Mouse (Mus musculus): ENCODE data around the gene Dclk1.

Dclk1 gene

DNA sequence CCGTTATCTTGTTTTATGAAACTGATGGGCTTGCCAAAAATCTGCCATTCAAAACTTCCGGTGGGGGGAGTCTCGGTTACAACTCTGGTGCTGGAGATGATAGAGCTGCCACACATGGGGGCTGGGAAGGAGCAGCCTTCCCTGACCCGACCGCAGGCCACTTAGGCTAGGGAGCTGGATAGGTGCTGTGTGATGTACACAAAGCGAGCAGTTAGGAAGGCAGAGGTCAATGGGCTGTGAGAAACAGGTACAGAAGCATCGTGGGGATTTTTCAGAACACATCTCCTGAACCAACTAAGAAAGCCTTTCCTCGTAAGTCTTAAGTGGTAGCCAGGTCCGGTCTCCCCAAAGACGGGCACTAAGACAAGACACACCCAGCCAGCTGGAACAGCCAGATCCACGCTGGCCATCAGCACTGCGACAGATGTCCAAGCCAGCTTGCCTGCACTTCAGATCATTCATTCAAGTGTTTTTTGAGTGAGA is 297.7 kb downstream of the Dclk1 start:
- no peak for DNase-seq (ENCODE audit: extremely low spot score)

DNA sequence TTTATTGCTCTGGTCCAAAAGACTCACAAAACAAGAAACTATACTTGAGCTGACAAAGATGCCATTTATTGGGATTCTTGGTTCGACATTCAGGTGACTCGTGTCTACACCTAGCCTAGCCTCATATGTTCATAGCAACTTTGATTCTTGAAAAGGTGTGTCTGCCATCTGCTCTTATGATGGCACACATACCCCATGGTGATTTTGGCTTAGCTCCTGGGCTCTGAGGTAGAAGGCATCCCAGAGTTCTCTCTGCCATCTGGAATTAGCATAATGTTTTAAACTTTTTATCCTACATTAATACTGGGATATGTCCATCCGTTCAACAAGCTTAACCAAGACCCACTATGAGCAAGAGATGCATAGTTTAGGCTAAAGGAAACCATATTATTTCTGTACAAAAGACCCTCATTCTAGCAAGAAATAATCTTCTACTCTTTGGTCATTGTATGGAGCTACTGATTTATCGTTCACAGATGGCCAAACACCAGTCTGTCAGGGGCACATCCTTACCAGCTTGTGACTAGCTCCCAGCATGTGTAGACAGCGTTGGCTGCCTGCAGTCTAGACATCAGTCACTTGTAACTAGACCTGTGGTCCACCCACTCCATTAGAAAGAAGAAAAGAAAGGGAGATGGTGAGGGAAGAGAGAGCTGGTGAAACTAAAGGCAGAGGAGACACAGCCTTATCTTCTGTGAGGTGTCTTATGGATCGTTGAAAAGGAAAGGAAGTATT is 298.4 kb downstream of the Dclk1 start:
- no peak for DNase-seq (ENCODE audit: extremely low spot score)

DNA sequence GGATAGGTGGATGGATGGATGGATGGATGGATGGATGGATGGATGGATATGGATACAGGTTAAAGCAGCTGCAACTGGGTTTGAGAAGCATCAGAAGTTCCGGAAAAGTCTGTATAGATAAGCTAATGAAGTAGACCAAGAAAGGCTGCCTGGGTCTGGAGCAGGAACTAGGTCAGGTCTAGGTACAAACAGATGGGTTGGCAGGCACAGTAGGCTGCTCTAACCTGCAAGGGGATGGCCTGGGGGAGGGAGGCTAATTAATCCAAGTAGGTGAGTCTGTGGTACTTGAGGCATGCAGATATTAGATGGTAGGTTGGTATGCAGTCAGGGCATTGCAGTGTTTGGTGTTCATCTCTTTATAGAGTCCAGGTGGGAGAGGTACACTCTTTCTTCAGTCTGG is 299.6 kb downstream of the Dclk1 start:
- DNase-seq (ENCODE audit: extremely low spot score) = no peak

DNA sequence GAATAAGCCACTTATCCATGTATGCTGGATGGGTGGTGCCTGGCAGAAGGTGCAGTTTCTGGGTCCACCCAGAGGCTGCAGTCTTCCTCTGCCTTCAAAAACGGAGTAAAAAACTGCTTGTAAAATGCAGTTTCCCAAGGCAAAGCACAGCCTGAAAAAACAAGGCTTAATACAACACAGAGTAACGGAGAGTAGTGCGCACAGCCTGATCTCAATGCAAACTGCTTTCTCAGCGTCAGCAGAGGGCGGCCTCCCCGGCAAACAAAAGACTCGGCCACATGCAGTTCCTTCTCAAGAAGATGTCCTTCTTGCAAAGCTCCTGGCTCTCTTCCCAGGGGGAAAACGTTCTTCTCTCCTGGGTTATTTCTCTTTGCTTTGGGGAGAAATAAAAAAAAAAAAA is 300.1 kb downstream of the Dclk1 start:
- peak; percentile 53 for DNase-seq (ENCODE audit: extremely low spot score)

DNA sequence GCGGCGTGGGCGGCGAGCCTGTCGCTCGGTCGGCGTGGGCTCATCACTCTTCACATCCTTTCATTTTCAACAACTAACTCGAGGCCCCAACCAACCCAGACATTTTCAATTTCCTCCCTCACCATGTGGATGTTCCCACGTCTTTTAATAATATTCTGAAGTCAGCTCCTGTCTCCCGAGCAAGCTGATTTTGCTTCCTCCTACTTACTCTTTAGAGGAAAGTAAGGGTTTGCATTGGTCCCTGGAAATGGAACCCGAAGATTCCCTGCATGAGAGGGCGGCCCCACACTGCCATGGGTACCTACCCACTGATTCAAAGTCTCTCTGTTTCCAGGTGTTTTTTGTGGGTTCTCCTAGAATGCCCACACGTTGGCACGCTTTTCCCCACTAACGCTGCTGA is 300.8 kb downstream of the Dclk1 start:
- no peak for DNase-seq (ENCODE audit: extremely low spot score)

DNA sequence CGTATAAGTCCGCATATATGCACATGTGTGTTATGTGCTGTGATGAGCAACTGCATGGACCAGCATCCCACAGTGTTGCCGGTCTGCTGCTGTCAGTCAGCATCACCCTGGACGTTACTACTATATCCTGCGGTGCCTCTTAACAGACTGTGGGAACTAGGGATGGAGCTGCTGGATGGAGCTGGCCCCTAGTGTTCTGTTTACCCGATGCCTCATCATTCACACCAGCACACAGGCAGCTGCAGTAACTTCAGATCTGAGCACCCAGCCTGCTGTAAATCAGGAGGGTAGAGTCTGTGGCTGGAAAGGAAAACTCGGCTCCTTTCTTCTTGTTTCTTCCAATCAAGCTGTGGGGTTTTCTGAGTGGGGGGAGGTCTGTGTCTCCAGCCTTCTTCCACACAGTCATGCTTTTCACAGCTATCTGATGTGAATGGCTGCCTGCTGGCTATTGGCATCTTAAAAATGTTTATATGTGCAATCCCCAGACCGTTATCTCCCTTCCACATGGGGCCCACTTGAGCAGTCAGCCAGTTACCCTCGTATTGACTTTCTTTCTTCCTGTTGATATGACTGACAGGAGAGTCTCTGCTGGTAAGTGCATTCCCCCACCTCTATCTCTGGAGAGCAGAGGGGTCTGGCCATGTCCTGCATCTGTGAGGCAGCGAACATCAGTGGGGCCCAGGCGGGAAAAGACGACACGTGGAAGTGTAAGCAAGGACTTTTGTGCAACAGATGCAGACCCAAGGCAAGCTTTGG is 301.9 kb downstream of the Dclk1 start:
- DNase-seq (ENCODE audit: extremely low spot score) = no peak

DNA sequence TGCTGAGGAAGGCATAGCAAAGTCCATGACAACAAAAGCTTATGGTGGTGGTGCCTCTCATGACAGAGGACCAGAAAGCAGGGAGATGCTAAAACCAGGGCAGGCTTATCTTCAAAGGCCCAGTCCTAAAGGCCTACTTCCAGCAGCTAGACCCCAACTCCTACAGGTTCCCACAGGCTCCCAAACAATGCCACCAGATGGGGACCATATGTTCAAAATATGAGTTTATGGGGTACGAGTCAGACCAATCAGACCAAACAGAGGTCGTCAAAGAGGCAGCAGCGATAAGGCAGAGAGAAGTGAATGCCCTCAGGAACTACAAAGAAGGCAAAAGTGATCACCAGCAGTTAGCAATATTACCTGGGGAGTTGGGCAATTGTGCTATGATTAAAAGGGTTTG is 303.1 kb downstream of the Dclk1 start:
- DNase-seq (ENCODE audit: extremely low spot score) = no peak

DNA sequence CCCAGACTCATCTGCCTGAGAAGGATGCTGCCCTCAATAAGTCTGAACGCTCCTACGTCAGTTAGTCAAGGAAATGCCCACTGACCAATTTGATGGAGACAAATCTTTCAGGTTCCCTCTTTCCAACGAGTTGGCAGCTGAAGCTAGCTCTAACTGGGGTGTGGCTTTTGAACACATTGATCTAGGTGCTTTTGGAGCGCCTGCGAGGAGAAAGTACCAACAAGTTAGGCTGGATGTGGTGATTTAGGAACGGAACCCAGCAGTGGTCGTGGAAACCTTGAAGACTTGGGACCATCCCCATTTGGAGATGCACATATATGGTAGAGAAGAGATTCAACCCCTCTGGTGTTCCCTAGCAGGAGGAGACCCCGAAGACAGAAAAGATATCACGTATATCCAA is 303.8 kb downstream of the Dclk1 start:
- DNase-seq (ENCODE audit: extremely low spot score) = no peak

DNA sequence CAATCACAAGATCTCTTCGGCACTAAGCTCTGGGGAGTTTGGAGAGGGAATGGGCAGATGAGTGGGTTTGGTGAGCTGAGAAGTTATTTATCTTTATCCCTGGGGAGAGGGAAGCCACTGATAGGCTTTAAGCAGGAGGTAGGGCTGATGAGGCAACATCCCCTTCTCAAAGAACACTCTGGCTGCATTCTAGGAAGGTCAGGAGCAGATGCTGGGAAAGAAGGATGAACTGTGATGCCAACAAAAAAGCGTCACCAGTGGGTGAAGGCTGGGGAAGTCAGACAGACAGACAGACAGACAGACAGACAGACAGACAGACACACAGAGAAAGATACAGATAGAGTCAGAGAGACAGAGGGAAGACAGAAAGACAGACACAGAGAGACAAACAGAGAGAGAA is 304.9 kb downstream of the Dclk1 start:
- no peak for DNase-seq (ENCODE audit: extremely low spot score)

DNA sequence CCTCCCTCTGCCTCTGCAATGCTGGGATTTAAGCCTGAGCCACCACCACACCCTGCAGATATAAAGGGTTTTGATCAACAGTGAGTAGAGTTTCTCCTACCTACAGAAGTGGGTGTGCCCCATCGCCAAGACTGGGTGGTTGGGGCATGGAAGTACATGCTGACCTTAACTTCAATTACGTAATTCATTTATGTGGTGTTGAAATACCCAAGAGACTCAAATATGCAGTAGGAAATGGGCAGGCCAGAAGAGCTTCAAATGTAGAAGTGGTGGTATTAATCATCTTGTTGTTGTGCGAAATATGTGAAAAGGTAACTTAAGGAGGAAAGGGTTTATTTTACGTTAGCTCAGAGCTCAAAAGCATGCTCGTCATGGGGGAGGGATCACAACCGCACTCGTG is 307.2 kb downstream of the Dclk1 start:
- DNase-seq (ENCODE audit: extremely low spot score) = no peak

DNA sequence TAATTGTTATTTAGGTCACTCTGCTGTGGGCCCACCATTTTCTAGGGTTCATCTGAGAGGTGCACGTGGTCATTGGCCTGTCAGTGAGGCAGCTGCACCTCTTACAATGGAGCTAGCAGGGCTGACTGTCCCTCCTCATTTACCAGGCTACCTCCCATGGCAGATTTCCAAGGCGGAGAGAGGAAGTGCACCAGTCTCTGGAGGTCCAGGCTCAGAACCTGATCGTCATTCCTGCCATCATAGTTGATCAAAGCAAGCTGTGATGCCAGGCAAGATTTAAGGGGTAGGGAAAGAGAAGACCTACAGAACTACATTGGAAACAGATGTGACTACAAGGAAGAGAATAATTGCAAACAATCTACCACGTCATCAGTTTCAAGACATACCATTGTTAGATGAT is 308.8 kb downstream of the Dclk1 start:
- no peak for DNase-seq (ENCODE audit: extremely low spot score)

DNA sequence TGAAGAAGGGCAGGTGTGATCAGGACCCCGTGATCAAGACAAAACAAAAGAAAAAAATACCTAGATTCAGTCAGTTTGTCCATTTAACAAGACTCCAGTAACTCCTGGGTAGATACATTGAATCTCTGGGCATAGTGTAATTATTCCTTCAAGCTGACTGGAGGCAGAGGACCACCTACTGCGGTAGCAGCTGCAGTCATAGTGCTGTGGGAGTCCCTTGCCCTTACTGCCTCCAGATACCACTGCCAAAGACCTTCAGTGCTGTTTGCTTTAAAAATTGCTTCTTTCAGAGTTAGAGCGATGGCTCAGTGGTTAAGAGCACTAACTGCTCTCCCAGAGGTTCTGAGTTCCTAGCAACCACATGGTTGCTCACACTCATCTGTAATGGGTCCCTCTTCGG is 309.7 kb downstream of the Dclk1 start:
- no peak for DNase-seq (ENCODE audit: extremely low spot score)

DNA sequence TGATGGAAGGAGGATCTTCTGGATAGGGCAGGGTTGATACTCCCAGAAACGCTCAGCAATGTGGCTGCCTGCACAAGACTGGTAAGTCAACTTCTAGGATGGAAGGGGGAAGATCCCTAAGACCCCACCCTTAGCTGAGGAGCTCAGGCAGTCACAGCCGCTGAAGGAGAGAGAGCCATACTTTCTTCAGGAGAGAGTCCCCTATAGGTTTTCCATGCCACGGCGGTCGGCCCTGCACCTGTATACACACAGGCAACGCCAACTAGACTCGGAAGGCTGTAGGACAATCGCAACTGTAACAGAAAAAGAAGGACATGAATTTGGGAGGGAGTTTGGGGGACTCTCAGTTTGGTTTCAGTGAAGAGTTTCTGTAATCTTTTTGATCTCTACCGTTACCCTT is 310.9 kb downstream of the Dclk1 start:
- no peak for DNase-seq (ENCODE audit: extremely low spot score)

DNA sequence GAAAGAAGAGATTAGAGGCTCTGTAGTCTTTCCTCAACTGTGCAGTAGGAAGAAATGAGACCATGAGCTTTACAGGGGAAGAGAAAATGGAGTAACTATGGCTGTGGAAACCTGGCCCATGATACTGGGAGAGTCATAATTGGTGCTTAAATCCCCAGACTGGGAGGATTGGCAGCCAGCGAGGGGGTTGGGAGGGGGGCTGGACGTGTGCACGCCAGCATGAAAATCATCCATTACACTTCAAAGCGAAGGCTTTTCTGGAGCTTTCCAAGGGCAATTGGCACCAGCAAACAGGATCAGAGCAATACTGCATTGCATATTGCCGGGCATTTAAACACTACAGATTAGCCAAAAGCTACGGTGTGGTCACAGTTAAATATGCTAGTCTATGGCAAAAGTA is 313.7 kb downstream of the Dclk1 start:
- no peak for DNase-seq (ENCODE audit: extremely low spot score)

DNA sequence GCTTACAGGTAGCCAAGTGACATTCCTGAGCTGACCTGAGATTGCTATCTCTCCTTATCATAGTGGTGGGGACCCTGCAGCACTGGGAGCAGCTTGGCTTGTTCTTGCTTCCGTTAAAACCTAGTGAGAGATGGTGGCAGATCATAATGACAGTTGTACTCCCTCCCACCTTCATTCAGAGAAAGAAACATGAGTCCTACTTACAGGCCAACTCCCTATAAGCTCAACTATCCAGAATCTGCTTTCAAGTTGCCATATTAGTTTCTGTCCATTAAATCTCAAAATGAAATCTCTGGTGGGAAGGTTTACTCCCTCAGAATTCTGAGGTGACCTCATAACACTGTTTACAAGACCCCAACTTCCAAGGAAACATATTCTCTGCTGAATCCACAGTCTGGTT is 316.4 kb downstream of the Dclk1 start:
- DNase-seq (ENCODE audit: extremely low spot score) = no peak

DNA sequence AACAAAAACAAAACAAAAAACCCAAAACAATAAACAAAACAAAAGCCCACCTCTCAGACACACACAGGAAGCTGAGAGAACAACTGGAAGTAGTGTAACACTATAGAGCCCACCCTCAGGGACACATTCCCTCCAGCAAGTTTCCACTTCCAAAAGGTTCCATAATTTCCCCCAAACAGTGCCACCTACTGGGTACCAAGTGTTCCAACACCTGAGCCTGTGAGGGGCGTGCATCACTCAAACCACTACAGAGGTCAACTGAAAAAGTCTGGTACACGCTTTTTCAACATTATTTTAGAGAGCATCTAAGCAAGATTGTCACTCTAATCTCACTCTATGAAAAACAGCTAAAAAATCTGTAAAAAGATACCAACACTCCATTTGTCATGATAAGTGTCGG is 325.3 kb downstream of the Dclk1 start:
- no peak for DNase-seq (ENCODE audit: extremely low spot score)

DNA sequence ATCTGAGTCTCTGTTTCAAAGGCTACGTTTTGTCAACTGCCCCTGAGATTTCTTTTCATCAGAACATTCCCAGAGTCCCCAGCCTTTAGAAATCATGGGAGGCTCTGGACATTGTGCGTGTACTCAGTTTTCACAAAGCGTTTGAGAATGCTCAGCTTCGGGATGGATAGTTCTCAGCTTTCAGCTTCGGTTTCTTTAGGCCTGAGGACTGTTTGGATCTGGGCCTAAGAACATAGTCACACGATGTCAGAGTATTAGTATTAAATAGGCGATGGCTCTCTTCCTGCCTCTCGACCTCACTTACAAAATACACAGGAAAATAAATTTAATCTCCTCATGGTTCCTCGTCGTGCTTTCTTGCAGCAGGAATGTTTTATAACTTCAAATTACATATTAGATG is 327.4 kb downstream of the Dclk1 start:
- no peak for DNase-seq (ENCODE audit: extremely low spot score)

DNA sequence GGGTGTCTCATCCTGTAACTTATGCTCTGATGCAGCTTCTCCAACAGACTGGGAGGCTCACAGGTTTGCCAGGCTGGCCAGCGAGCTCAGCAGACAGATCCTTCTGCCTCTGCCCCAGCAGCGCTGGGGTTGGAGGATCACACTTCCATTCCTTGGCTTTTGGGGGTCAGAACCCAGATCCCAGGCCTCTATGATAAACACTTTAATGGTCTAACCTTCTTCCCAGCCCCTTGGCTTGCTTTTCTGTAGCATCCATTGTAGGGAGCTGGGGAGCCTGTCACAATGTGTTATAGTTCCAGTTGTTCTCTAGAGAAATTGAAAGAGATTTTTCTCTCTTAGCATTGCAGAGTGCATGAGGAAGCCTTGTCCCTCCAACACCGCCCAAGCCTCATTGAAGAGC is 328.9 kb downstream of the Dclk1 start:
- DNase-seq (ENCODE audit: extremely low spot score) = no peak

DNA sequence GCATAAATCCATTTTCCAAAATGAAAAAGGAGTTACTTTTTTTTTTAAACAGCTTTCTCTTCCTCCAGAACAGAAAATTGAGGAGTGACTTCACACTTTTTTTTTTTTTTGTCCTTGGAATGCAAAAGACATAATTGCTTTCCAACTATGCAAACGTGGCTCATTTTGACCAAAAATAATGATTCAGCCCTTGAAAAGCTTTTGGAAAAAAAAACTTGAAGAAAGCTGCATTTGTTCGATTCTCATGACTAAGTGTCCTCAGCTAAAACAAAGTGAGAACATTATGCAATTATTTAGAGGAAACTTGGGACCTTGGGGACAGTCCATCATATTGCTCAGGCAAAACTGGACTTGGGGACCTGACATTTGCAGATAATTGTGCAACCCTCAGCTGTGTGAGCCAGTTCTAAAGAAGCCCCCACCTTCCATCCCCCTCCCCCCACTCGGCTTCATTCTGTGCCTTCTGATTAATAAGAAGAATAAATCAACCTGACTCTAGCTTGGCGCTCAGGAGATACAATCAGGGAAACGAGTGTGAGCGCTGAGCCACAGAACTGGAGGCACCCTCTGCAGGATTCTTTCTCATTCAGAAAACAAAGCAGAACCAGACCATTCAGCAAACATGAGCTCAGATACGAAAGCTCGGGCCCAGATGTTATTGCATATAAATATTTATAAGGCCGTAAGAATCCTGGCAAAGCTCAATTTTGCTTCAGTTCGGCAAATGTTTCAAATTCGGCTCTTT is 329.6 kb downstream of the Dclk1 start:
- no peak for DNase-seq (ENCODE audit: extremely low spot score)

DNA sequence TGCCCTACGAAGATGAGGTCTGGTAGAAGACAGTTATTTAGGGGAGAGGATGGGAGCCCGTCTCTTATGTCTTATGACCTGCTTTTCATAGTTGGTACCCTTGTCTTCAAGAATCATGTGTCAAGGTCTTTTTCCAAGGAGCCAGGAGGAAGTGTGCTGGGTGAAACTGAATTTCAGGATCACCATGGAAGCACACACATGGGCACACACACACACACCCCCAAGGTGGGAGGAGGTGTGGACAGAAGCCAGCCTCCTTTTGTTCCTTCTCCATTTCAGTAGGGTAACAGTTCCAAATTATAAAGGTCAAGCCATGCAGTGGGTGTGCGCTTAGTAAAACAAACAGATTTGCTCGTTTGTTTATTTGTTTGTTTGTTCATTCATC is 330.1 kb downstream of the Dclk1 start:
- DNase-seq (ENCODE audit: extremely low spot score) = no peak

DNA sequence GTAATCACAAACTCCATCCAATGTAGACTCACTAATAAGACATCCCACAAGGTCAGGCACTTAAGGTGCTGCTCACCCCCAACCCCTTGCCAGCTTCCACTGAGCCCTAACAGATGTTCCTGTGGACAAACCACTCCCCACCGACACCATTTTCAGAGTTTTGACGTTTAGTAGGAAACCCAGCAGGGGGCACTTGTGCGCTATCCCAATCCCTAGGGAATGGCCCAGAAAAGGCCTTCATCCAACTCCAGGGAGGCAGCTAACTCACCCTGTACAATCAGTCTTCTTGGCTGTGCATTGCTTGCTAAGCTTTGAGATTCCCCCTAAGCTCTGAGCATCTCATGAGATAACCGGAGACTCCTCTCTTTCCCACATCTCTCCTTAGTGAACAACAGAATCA is 331.8 kb downstream of the Dclk1 start:
- DNase-seq (ENCODE audit: extremely low spot score) = peak; percentile 63

DNA sequence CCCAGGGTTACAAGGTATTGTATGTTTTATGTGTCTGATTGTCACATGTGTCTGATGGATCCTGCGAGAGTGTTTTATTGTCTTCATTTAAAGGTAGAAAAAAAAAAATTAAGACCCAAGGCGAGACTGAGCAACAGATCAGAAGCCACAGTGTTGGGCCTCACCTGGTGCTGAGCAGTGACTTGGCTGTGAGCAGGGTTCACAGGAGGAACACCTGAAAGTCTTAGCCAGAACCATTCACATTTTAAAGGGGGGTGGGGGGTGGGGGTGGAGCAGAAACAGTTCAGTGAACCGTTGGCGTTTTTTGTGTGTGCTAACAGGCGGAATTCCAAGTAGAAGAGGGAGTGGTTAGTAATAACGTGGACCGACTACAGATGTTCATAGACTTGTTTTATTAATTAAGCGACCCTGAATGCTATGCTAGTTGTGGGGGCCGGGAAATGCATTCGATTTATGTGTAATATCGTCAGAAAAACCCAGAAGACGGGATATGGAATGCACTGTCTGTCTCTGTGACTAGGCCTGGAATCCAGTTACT is 345.3 kb downstream of the Dclk1 start:
- no peak for DNase-seq (ENCODE audit: extremely low spot score)
